Mouse (Mus musculus) liver, embryonic 16.5 days (tissue): ENCODE results near the gene Mfsd6l. TPM values are rescaled to one million over a fixed set of nuclear protein-coding genes. Genes with fewer than 3 reads are reported as not detected.

Experiments
- ATAC-seq: fragments of 200-750 bp; cut with Nextera tagmentation; 2 replicates; pipeline ENCODE4 v1.8.0; 2017; ENCODE audit warnings: low read depth, mild to moderate bottlenecking, moderate number of reproducible peaks, moderate library complexity
- H3K27ac ChIP-seq: fragments of 300-500 bp; sonication (generic); 2 replicates; pipeline ENCODE4 v1.5.1; 2014; ENCODE audit warnings: mild to moderate bottlenecking, low read length
- H3K27me3 ChIP-seq: fragments of 300-500 bp; sonication (generic); 2 replicates; pipeline ENCODE4 v1.6.1; 2014; ENCODE audit warnings: low read depth, low read length, mixed read lengths; ENCODE audit not compliant: control insufficient read depth, insufficient read depth
- H3K36me3 ChIP-seq: fragments of 300-500 bp; sonication (generic); 2 replicates; pipeline ENCODE4 v1.6.1; 2014; ENCODE audit warnings: mild to moderate bottlenecking; ENCODE audit not compliant: control insufficient read depth, insufficient read depth
- H3K4me1 ChIP-seq: fragments of 300-500 bp; sonication (generic); 2 replicates; pipeline ENCODE4 v1.6.1; 2014; ENCODE audit warnings: low read depth, low read length, mixed read lengths; ENCODE audit not compliant: control insufficient read depth
- H3K4me2 ChIP-seq: fragments of 300-500 bp; sonication (generic); 2 replicates; pipeline ENCODE4 v1.6.1; 2014; ENCODE audit warnings: low read depth, low read length, mixed read lengths
- H3K4me3 ChIP-seq: fragments of 300-500 bp; sonication (generic); 2 replicates; pipeline ENCODE4 v1.5.1; 2014; ENCODE audit warnings: low read depth, mild to moderate bottlenecking, low read length
- H3K9ac ChIP-seq: fragments of 300-500 bp; sonication (generic); 2 replicates; pipeline ENCODE4 v1.6.1; 2014; ENCODE audit warnings: low read depth, low read length
- H3K9me3 ChIP-seq: fragments of 300-500 bp; sonication (generic); replicated peaks from 2 replicates; pipeline ENCODE4 v1.6.1; 2016; ENCODE audit warnings: low read length; ENCODE audit not compliant: control insufficient read depth
- WGBS: fragments of 180-500 bp; shearing (Covaris S2); extraction: QIAGEN DNeasy Blood & Tissue Kit; methylation state at CpG from one replicate; pipeline ENCODE4 v1.1.7; 2014; ENCODE audit not compliant: insufficient replicate concordance; 5-methylcytosine and 5-hydroxymethylcytosine counted together
- polyA plus RNA-seq: library from polyadenylated mRNA; unstranded; fragments of >200 nt; fragmentation: Nextera tagmentation; extraction: Ambion mirVana; gene quantifications from 2 replicates; pipeline ENCODE4 v1.2.1, GENCODE M21; 2015

Gene Mfsd6l
- polyA plus RNA-seq = 0.04 and 0.09 TPM in 2 replicates

GRCm38 (mm10) chr11:68555918-68556584 lies at the start of gene Mfsd6l:
Mfsd6l (plus strand) TSS chr11:68556186.
- H3K9ac ChIP-seq = no peak within 1 kb of the TSS
- H3K36me3 ChIP-seq = no peaks in the 10 kb centered on the region
- WGBS = 21% methylated on average over 37 of the region's 37 CpGs
- peaks cover 4% of the 10 kb centered on the region; the same call in 1 of the 2 replicates for H3K27me3 ChIP-seq
- H3K4me3 ChIP-seq = no peak within 1 kb of the TSS; the same call in 1 of the 2 replicates
- H3K4me1 ChIP-seq = no peaks in the 10 kb centered on the region
- no peaks in the 10 kb centered on the region for H3K9me3 ChIP-seq
- H3K27ac ChIP-seq = no peak within 1 kb of the TSS
- ATAC-seq = no peak
- no peak within 1 kb of the TSS for H3K4me2 ChIP-seq

GRCm38 (mm10) chr11:68507246-68507645 lies 48.7 kb upstream of the Mfsd6l start:
- H3K27ac ChIP-seq = no peak overlapping the region
- no peak for ATAC-seq
- H3K4me1 ChIP-seq = no peaks in the 10 kb centered on the region
- no peaks in the 10 kb centered on the region for H3K36me3 ChIP-seq
- WGBS = 75% methylated on average over 7 of the region's 7 CpGs
- no peak overlapping the region for H3K9ac ChIP-seq
- H3K9me3 ChIP-seq = no peaks in the 10 kb centered on the region
- no peaks in the 10 kb centered on the region for H3K27me3 ChIP-seq
- no peak overlapping the region for H3K4me2 ChIP-seq
- no peak overlapping the region for H3K4me3 ChIP-seq

- Histone ChIP-seq H3K4me1 (no peaks in the 10 kb centered on the region), H3K27ac (no peak overlapping the region), H3K4me3 (no peak overlapping the region), H3K27me3 (no peaks in the 10 kb centered on the region), H3K9ac (no peak overlapping the region), H3K36me3 (no peaks in the 10 kb centered on the region), H3K9me3 (no peaks in the 10 kb centered on the region), H3K4me2 (no peak overlapping the region)
- ATAC-seq = no peak
- 40% methylated on average over 5 of the region's 5 CpGs for WGBS
These were observed 47.4 kb upstream of the Mfsd6l start for GRCm38 (mm10) chr11:68508619-68509018.

DNA sequence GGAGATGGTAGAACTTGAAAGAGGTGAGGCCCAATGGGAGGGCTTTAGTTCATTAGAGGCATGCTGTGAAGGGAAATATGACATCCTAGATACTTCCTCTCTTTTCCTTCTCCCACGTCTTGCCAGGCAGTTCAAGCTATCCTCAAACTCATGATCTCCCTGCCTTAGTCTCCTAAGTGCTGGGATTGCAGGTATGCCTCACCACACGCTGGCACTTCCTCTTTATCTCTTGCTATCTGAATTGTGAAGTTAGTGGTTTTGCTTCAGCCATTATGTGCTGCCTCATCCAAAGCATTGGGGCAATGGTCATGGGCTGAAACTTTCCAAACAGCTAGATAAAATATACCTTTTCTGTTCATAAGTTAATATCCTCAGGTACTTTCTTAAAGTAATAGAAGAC lies 46.8 kb upstream of the Mfsd6l start:
- H3K4me3 ChIP-seq = no peak overlapping the region
- no peaks in the 10 kb centered on the region for H3K36me3 ChIP-seq
- ATAC-seq = no peak
- no peaks in the 10 kb centered on the region for H3K9me3 ChIP-seq
- no peak overlapping the region for H3K4me2 ChIP-seq
- H3K9ac ChIP-seq = no peak overlapping the region
- no peaks in the 10 kb centered on the region for H3K27me3 ChIP-seq
- no peaks in the 10 kb centered on the region for H3K4me1 ChIP-seq
- 12% methylated on average over 2 of the region's 2 CpGs for WGBS
- H3K27ac ChIP-seq = no peak overlapping the region

DNA sequence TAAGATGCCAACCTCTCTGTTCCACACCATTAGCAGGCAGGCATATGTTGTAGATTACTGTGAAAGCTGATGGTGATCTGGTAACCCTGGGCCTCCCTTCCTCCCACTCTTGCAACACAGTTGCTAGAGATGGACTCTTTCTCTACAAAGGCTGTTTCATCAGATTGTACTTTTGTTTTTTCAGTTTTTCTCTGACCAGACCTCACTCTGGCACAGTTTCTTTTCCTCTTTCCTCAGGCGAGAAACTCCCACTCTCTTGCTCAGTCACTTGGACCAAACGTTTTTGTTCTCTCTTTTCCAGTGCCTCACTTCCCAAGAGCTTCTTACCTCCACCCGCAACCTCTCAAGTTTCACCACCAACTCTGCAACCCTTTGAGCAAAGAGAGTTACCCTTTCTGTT lies 42.0 kb upstream of the Mfsd6l start:
- H3K27ac ChIP-seq = no peak overlapping the region
- H3K9me3 ChIP-seq = no peaks in the 10 kb centered on the region
- H3K27me3 ChIP-seq = no peaks in the 10 kb centered on the region
- H3K36me3 ChIP-seq = no peaks in the 10 kb centered on the region
- H3K4me1 ChIP-seq = no peaks in the 10 kb centered on the region
- H3K9ac ChIP-seq = no peak overlapping the region
- no peak overlapping the region for H3K4me3 ChIP-seq
- WGBS = 32% methylated on average over 3 of the region's 3 CpGs
- H3K4me2 ChIP-seq = no peak overlapping the region
- ATAC-seq = no peak

- no peak overlapping the region for H3K27ac ChIP-seq
- no peak for ATAC-seq
- H3K4me1 ChIP-seq = no peaks in the 10 kb centered on the region
- H3K27me3 ChIP-seq = no peaks in the 10 kb centered on the region
- no peak overlapping the region for H3K4me2 ChIP-seq
- no peak overlapping the region for H3K4me3 ChIP-seq
- WGBS = 64% methylated on average over 4 of the region's 4 CpGs
- H3K36me3 ChIP-seq = no peaks in the 10 kb centered on the region
- H3K9ac ChIP-seq = no peak overlapping the region
- H3K9me3 ChIP-seq = no peaks in the 10 kb centered on the region
These were observed 36.6 kb upstream of the Mfsd6l start for GRCm38 (mm10) chr11:68519362-68519761.

- WGBS = 67% methylated on average over 5 of the region's 5 CpGs
- no peak overlapping the region for H3K27ac ChIP-seq
- H3K4me2 ChIP-seq = no peak overlapping the region
These were observed 36.2 kb upstream of the Mfsd6l start for GRCm38 (mm10) chr11:68519815-68520214.

DNA sequence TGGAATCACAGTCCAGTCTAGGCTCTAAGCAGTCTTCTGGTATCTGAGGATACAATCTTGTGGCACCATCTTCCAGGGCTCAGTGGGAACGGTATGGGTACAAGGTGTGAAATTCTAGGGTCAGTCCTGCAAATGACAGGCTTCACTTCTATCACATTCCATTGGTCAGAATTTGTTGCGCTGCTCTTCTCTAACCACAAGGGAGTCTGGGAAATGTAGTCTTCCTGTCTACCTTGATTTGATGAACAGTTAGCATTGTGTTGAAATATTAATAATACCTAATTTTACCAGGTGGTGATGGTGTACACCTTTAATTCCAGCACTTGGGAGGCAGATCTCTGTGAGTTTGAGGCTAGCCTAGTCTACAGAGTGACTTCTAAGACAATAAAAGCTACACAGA lies 35.5 kb upstream of the Mfsd6l start:
- H3K4me2 ChIP-seq = no peak overlapping the region
- H3K9ac ChIP-seq = no peak overlapping the region
- H3K36me3 ChIP-seq = no peaks in the 10 kb centered on the region
- H3K4me1 ChIP-seq = no peaks in the 10 kb centered on the region
- H3K27me3 ChIP-seq = no peaks in the 10 kb centered on the region
- ATAC-seq = no peak
- no peaks in the 10 kb centered on the region for H3K9me3 ChIP-seq
- WGBS = 64% methylated on average over 2 of the region's 2 CpGs
- H3K27ac ChIP-seq = no peak overlapping the region
- no peak overlapping the region for H3K4me3 ChIP-seq

More at GRCm38 (mm10) chr11:68519815-68520214, 36.2 kb upstream of the Mfsd6l start:
- no peak overlapping the region for H3K9ac ChIP-seq
- no peaks in the 10 kb centered on the region for H3K36me3 ChIP-seq
- H3K4me3 ChIP-seq = no peak overlapping the region
- no peaks in the 10 kb centered on the region for H3K27me3 ChIP-seq
- H3K4me1 ChIP-seq = no peaks in the 10 kb centered on the region
- H3K9me3 ChIP-seq = no peaks in the 10 kb centered on the region
- no peak for ATAC-seq

DNA sequence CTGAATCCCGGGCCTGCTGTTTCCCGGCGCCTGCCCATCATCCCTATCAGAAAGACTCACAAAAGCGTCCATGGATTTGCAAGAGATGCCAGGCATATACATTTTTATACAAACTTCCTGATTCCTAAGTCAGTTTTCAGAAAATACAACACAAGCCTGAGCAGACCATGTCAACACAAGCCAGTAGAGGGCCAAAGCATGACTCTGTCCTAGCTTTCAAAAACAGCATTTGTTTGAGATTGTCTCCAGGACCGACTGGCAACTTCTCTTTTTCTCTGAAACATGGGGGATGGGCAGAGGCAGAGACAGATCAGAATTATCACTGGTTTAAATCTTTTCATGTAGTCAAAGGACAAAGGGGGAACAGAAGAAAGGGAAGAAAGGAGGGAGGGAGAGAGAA lies 34.6 kb upstream of the Mfsd6l start:
- Histone ChIP-seq H3K27me3 (no peaks in the 10 kb centered on the region), H3K4me2 (no peak overlapping the region), H3K4me1 (no peaks in the 10 kb centered on the region), H3K36me3 (no peaks in the 10 kb centered on the region), H3K9me3 (no peaks in the 10 kb centered on the region), H3K4me3 (no peak overlapping the region), H3K27ac (no peak overlapping the region), H3K9ac (no peak overlapping the region)
- ATAC-seq = no peak
- WGBS = 49% methylated on average over 5 of the region's 5 CpGs
